Comparison of ENCODE assay signal across 24 mouse cellular contexts in the genomic region with DNA sequence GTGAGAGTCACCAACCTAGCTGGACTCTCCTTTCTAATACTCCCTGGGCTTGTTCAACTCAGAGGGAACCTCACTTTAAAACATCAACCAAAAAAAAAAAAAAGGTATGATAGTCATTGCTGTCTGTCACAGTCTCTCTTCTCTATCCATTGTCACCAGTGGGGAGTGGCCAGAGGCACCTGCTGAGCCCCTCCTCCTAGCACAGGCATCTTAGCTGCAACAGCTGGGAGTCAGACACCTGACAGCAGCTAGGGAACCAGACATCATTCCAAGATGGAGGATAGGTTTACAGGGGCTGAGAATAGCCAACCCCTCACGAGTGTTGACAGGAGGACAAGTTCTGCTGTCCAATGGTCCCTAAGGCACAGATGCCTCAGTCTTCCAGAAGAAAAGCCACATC.
"Had no signal": no experiment of that assay in that cellular context is flagged by ENCODE, and none has a peak within 500 bp of the region (broad histone marks: within the 10 kb centered on the region; RNA-seq: fewer than 3 reads in every experiment).

No protein-coding gene starts in this region.

- H3K4me3 ChIP-seq: intestine, embryonic 15.5 days; kidney, embryonic 15.5 days; limb, embryonic 10.5 days; limb, embryonic 13.5 days; liver, embryonic 12.5 days; liver, embryonic 15.5 days; lung, embryonic 15.5 days; midbrain, embryonic 10.5 days; midbrain, embryonic 13.5 days; myocyte; neural tube, embryonic 13.5 days; stomach, embryonic 15.5 days had no signal

- H3K27ac ChIP-seq: intestine, embryonic 15.5 days; kidney, embryonic 15.5 days; limb, embryonic 10.5 days; limb, embryonic 13.5 days; liver, embryonic 12.5 days; liver, embryonic 15.5 days; lung, embryonic 15.5 days; midbrain, embryonic 10.5 days; midbrain, embryonic 13.5 days; neural tube, embryonic 13.5 days; stomach, embryonic 15.5 days had no signal

- H3K4me1 ChIP-seq: intestine, embryonic 15.5 days; limb, embryonic 13.5 days; liver, embryonic 15.5 days; midbrain, embryonic 10.5 days; midbrain, embryonic 13.5 days; neural tube, embryonic 13.5 days had no signal

- ATAC-seq: intestine, embryonic 15.5 days; liver, embryonic 12.5 days; midbrain, embryonic 13.5 days; midbrain, embryonic 16.5 days had no signal

- DNase-seq: kidney, adult 11 months; kidney, adult 8-10 months; kidney, postnatal 10 days; kidney, postnatal 36 days; layer of hippocampus, postnatal 36 days; liver; lung, adult 18-20 months; lung, postnatal 10 days; lung, postnatal 36 days; retina, postnatal 1 day; right cerebral cortex, postnatal 4 days had no signal
